Mouse (Mus musculus) hindbrain, embryonic 15.5 days (tissue): ENCODE data around the gene Scd2. TPM values are rescaled to one million over a fixed set of nuclear protein-coding genes. Genes with fewer than 3 reads are reported as not detected.
"Not testable (repeated sequence)": the region's sequence is repeated elsewhere in the genome, so short reads cannot be mapped to it uniquely, and the experiment has no call there.

ENCODE experiments used
- ATAC-seq: fragments of 200-750 bp; cut with Nextera tagmentation; 2 replicates; pipeline ENCODE4 v1.8.0; 2017; ENCODE audit warnings: low read depth, moderate number of reproducible peaks, moderate TSS enrichment; ENCODE audit not compliant: low FRiP score
- H3K27ac ChIP-seq: fragments of 300-500 bp; sonication (generic); replicated peaks from 2 replicates; pipeline ENCODE4 v1.5.1; 2015; ENCODE audit warnings: mild to moderate bottlenecking, inconsistent platforms
- H3K27me3 ChIP-seq: fragments of 300-500 bp; sonication (generic); 2 replicates; pipeline ENCODE4 v1.6.1; 2015; ENCODE audit warnings: control low read depth, inconsistent platforms
- H3K36me3 ChIP-seq: fragments of 300-500 bp; sonication (generic); 2 replicates; pipeline ENCODE4 v1.6.1; 2015; ENCODE audit warnings: control low read depth, inconsistent platforms
- H3K4me1 ChIP-seq: fragments of 300-500 bp; sonication (generic); replicated peaks from 2 replicates; pipeline ENCODE4 v1.6.1; 2015; ENCODE audit warnings: control low read depth, inconsistent platforms
- H3K4me2 ChIP-seq: fragments of 300-500 bp; sonication (generic); 2 replicates; pipeline ENCODE4 v1.6.1; 2015; ENCODE audit warnings: moderate library complexity, mild to moderate bottlenecking, inconsistent platforms
- H3K4me3 ChIP-seq: fragments of 300-500 bp; sonication (generic); 2 replicates; pipeline ENCODE4 v1.5.1; 2015; ENCODE audit warnings: mild to moderate bottlenecking, inconsistent platforms
- H3K9ac ChIP-seq: fragments of 300-500 bp; sonication (generic); 2 replicates; pipeline ENCODE4 v1.6.1; 2015; ENCODE audit warnings: inconsistent platforms
- H3K9me3 ChIP-seq: fragments of 300-500 bp; sonication (generic); 2 replicates; pipeline ENCODE4 v1.6.1; 2016; ENCODE audit warnings: control low read depth, inconsistent platforms
- WGBS: fragments of 180-500 bp; shearing (Covaris S2); methylation state at CpG from one replicate; pipeline ENCODE4 v1.1.7; 2015; 5-methylcytosine and 5-hydroxymethylcytosine counted together
- polyA plus RNA-seq: library from polyadenylated mRNA; unstranded; fragments of >200 nt; fragmentation: Nextera tagmentation; extraction: Ambion mirVana; gene quantifications from 2 replicates; pipeline ENCODE4 v1.2.1, GENCODE M21; 2015

The Scd2 gene
- polyA plus RNA-seq, 1 experiment from 2014 or later = 288 TPM

DNA sequence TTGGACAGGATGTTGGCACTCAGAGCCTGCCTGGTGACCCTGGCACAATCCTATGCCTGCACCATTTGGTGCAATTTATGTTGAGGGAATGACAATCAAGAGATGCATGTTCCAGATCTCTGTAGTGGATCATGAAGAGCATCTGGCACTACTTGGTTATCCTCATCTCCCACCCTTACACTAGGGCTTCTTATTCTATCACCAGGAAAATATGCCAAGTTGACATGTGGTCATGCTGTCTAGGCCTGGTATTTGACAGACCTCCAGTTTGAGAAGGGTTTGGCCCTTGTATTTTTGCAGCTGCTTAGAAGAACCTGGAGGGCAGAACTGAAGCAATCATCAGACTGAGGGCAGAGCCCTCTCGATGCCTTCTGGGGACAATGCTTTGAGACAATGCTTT lies 18.1 kb upstream of the Scd2 start:
- no peak for ATAC-seq
- H3K27me3 ChIP-seq = no peaks in the 10 kb centered on the region
- H3K4me1 ChIP-seq = 0 out of 2 replicates have a peak, but pooled peaks cover 4% of the 10 kb centered on the region
- no peak overlapping the region for H3K4me3 ChIP-seq
- H3K9ac ChIP-seq = no peak overlapping the region
- 100% methylated on average over 1 of the region's 1 CpGs for WGBS
- no peaks in the 10 kb centered on the region for H3K9me3 ChIP-seq
- H3K4me2 ChIP-seq = no peak overlapping the region
- H3K27ac ChIP-seq = no peak overlapping the region
- no peaks in the 10 kb centered on the region for H3K36me3 ChIP-seq

DNA sequence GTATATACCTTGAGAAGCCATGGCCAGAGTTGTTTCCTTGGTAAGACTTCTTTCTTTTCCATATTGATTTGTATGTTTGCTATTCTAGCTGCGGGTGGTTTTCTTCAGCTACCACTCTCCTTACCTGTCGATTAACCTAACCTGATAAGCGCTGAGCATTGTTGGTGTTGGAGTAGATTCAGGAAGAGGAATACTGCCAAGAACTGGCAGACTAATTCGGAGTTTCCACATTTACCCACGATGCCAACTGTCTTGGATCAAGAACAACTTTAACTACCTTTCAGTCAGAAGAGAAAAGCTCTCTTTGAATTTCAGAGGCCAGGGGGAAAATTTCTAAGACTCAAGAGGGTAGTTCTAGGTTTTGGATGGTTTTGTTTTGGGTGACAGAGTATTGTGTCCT lies 16.6 kb upstream of the Scd2 start:
- H3K4me1 ChIP-seq = peaks cover 8% of the 10 kb centered on the region; the same call in 1 of the 2 replicates
- no peak overlapping the region for H3K27ac ChIP-seq
- no peak for ATAC-seq
- H3K9me3 ChIP-seq = no peaks in the 10 kb centered on the region
- H3K4me3 ChIP-seq = no peak overlapping the region
- 80% methylated on average over 5 of the region's 5 CpGs for WGBS
- H3K4me2 ChIP-seq = no peak overlapping the region
- H3K27me3 ChIP-seq = no peaks in the 10 kb centered on the region
- H3K9ac ChIP-seq = no peak overlapping the region
- H3K36me3 ChIP-seq = no peaks in the 10 kb centered on the region

DNA sequence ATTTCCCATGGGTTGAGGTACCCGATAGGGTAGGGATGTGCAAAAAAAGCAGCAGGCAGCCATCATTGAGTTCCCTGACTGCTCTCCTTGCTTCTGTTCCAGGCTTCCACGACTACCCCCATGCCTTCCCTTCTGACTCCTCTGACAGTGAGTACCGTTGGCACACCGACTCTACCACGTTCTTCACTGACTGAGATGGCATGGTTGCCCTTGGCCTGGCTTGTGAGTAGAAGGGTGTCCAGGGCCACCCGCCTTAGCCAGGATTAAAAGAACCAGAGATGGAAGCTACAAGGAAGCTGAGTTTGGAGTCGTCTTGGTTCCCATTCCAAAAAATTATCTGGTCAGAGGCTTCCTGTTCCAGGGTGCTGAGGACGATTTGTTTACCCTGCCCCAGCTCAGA lies 15.5 kb upstream of the Scd2 start:
- Histone ChIP-seq H3K4me3 (no peak overlapping the region), H3K27me3 (no peaks in the 10 kb centered on the region), H3K27ac (no peak overlapping the region), H3K9ac (no peak overlapping the region), H3K9me3 (no peaks in the 10 kb centered on the region), H3K36me3 (no peaks in the 10 kb centered on the region), H3K4me2 (no peak overlapping the region), H3K4me1 (peaks cover 16% of the 10 kb centered on the region)
- ATAC-seq = no peak
- WGBS = 92% methylated on average over 8 of the region's 8 CpGs

DNA sequence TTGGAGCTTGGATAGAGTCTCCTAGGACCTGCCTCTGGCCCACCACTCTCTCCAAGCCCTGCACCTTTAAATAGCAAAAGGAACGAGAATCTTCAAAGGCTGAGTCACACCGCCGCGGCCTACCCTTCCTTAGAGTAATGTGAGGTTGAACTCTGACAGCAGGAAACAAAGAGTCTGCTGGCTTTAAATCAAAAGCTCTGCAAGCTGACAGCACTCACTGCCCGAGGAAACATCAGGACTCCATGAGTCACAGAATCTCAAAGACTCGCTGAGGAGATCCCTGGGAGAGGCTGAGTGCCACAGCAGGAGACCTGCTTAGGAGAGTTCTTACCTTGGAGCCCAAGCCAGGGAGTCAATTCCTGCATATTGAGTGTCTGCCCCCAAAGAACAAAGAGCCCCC lies 12.7 kb upstream of the Scd2 start:
- Histone ChIP-seq H3K9me3 (no peaks in the 10 kb centered on the region), H3K27me3 (no peaks in the 10 kb centered on the region), H3K36me3 (no peaks in the 10 kb centered on the region), H3K4me1 (peaks cover 35% of the 10 kb centered on the region), H3K9ac (no peak overlapping the region), H3K4me2 (no peak overlapping the region), H3K4me3 (no peak overlapping the region), H3K27ac (peak overlapping the region; percentile 5; the same call in 1 of the 2 replicates)
- ATAC-seq = no peak
- 10% methylated on average over 6 of the region's 6 CpGs for WGBS

DNA sequence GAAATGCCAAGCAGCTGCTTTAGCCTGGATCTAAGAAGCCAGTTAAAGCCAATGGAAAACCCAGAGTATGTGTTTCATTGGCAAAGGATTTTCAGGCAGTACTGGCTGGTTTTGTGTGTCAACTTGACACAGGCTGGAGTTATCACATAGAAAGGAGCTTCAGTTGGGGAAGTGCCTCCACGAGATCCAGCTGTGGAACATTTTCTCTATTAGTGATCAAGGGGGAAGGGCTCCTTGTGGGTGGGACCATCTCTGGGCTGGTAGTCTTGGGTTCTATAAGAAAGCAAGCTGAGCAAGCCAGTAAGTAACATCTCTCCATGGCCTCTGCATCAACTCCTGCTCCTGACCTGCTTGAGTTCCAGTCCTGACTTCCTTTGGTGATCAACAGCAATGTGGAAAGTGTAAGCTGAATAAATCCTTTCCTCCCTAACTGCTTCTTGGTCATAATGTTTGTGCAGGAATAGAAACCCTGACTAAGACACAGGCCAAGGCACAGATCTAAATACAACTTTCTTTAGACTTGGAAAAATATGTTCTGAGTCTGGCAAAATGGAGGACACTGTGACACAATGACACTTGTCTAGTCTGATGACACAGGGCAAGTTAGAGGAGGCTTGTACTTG lies 11.5 kb upstream of the Scd2 start:
- WGBS = 59% methylated on average over 1 of the region's 1 CpGs
- H3K4me2 ChIP-seq, H3K27me3 ChIP-seq, H3K9me3 ChIP-seq, H3K9ac ChIP-seq, H3K4me3 ChIP-seq, ATAC-seq, H3K36me3 ChIP-seq: not testable (repeated sequence)
- peaks cover 35% of the 10 kb centered on the region for H3K4me1 ChIP-seq
- peak overlapping the region; percentile 54 for H3K27ac ChIP-seq

DNA sequence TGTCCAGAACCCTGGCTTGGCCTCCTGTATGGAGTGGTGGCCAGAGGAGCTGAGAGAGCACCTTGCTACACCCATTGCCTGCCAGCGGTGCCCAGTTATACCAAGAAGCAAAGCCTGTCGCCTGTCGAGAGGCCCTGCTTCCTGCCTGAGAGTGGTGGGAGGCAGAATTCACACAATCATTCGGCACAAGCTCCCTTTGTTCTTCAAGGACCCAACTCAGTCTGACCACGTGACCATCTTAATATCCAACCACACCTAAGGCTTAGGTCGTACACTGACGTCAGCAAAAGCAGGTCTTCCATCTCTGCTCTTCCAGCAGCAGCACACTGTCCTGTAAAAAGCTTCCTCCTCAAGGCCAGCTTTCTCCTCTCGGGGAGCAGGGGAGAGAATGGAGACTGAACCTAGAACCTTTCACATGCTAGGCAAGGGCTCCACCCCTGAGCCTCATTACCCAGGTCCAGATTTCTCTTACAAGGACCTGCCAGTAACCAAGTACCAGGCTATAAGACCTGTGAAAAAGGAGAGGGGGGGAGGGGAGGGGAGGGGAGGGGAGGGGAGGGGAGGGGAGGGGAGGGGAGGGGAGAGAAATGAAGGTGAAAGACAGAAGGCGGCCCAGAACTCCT lies 10.8 kb upstream of the Scd2 start:
- H3K4me3 ChIP-seq = no peak overlapping the region
- no peaks in the 10 kb centered on the region for H3K9me3 ChIP-seq
- ATAC-seq = no peak
- no peaks in the 10 kb centered on the region for H3K27me3 ChIP-seq
- H3K27ac ChIP-seq = peak overlapping the region; percentile 54
- peaks cover 31% of the 10 kb centered on the region for H3K4me1 ChIP-seq
- no peaks in the 10 kb centered on the region for H3K36me3 ChIP-seq
- WGBS = 27% methylated on average over 9 of the region's 9 CpGs
- H3K9ac ChIP-seq = no peak overlapping the region
- no peak overlapping the region for H3K4me2 ChIP-seq

DNA sequence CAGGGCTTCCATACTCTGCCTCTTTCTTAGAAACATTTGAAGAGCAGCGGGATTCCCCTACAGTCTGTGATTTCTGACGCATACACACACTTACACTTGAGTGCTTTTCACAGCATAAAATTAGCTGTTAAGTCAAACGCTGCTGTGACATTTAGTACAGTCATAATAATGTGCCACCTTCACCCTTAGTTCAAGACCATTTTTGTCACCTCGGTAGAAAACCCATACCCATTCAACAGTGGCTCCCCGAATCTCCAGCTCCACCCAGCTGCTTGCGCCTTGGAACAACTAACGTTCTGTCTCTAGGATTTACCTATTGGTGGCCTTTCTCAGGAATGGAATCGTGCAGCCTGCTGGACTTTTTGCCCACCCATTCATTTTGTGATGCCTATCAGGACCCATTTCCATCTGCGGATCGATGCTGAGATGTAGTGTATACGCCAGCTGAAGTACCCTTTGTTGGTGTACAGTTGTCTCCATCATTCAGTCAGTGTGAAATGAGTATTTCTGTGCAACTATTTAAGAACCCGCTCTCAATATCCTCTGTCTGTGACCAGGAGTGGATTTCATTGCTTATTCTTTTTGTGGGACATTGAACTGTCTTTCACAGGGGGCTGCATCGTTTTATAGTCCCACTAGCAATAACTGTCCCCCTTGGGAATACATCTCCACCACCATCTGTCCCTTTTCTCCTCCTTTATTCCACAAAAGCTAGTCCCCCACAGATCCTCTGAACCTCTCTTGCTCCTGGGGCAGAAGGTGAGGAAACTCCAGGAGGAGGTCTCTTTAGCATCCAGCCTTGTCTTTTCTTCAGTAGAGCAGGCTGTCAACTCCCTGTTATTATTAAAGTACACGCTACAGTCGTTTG lies 10.1 kb upstream of the Scd2 start:
- ATAC-seq = no peak

DNA sequence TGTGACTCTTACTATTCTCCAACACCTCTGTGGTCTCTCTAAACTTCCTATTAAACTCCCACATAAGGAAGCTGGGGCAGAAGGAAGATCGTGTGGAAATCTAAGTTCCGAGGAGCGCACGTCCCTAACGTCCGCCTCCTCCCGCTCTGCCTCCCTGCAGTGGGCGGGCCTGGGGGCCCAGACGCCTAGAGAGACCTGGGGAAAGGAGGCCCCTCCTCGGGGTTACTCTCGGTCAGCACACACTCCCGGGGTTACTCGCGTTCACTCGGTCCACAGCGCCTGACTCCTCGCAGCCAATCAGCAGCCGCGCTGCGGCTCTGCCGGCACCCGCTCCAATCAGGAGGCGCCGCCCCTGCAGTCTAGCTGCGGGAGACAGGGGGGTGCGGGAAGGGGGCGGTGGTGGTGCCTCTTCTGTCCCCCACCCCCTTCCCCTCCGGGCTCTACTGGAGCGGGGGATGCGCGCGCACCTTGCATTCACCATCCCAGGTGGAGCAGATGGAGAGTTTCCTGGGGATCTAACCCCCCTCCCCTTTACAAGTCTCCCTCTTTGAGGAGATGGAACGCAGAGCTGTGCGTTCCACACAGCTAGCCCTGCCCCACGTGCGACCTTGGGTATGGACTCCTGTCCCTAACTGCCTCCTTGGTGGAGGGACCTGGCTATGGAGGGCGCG lies 9.3 kb upstream of the Scd2 start:
- no peaks in the 10 kb centered on the region for H3K9me3 ChIP-seq
- 1% methylated on average over 37 of the region's 38 CpGs for WGBS

More for the DNA sequence above, 10.1 kb upstream of the Scd2 start:
- Histone ChIP-seq H3K27me3 (no peaks in the 10 kb centered on the region), H3K36me3 (no peaks in the 10 kb centered on the region), H3K27ac (peak overlapping the region; percentile 92), H3K4me3 (peak overlapping the region; percentile 43), H3K9me3 (no peaks in the 10 kb centered on the region), H3K4me2 (peak overlapping the region; percentile 75), H3K4me1 (peaks cover 31% of the 10 kb centered on the region), H3K9ac (0 out of 2 replicates have a peak overlapping the region, but pooled peaks have one; percentile 41)
- WGBS = 18% methylated on average over 15 of the region's 15 CpGs

DNA sequence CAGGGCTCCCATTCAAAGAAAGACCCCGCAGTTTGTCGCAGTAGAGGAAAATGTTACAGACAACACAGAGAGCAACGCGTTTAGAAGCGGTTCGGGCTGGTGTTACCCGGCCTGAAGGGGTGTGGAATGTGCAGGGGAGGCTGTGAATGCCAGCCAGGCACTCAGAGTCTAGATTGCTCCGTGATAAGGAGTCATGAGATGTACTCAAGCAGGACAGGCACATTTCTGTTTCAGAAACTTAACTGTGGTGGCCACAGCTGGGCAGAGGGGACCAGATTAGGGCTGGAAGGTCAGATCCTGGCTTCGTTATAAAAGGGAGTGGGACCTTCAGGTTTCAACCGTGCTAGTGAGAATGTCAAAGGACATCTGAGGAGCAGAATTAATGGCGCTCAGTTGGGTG lies 8.8 kb upstream of the Scd2 start:
- H3K4me2 ChIP-seq = peak overlapping the region; percentile 75
- WGBS = 3% methylated on average over 11 of the region's 11 CpGs
- no peaks in the 10 kb centered on the region for H3K36me3 ChIP-seq
- ATAC-seq = peak; percentile 42; the same call in 1 of the 2 replicates
- H3K9ac ChIP-seq = peak overlapping the region; percentile 41
- H3K27ac ChIP-seq = peak overlapping the region; percentile 92
- peaks cover 31% of the 10 kb centered on the region for H3K4me1 ChIP-seq
- no peaks in the 10 kb centered on the region for H3K9me3 ChIP-seq
- H3K27me3 ChIP-seq = no peaks in the 10 kb centered on the region
- H3K4me3 ChIP-seq = peak overlapping the region; percentile 43

More for the DNA sequence above, 9.3 kb upstream of the Scd2 start:
- Histone ChIP-seq H3K36me3 (no peaks in the 10 kb centered on the region), H3K4me1 (peaks cover 31% of the 10 kb centered on the region), H3K9ac (peak overlapping the region; percentile 41), H3K27ac (peak overlapping the region; percentile 92), H3K27me3 (no peaks in the 10 kb centered on the region), H3K4me2 (peak overlapping the region; percentile 75), H3K4me3 (peak overlapping the region; percentile 43)
- ATAC-seq = peak; percentile 98

DNA sequence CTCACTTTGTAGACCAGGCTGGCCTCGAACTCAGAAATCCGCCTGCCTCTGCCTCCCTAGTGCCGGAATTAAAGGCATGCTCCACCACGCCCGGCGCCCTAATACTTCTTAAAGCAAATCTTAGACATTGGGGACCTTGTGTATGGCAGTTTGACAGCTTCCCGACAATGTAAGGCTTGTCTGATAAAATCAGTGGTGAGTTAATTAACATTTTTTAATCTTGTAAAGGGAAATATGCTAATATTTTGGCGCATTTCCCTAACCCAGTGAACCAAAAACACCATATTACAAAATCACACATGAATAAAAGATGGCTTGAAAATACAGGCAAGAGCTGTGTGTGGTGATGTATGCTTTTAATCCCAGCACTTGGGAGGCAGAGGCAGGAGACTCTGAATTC lies 7.9 kb upstream of the Scd2 start:
- Histone ChIP-seq H3K36me3 (no peaks in the 10 kb centered on the region), H3K27ac (no peak overlapping the region), H3K4me1 (peaks cover 31% of the 10 kb centered on the region), H3K27me3 (no peaks in the 10 kb centered on the region), H3K9me3 (no peaks in the 10 kb centered on the region), H3K4me3 (no peak overlapping the region), H3K4me2 (no peak overlapping the region), H3K9ac (no peak overlapping the region)
- no peak for ATAC-seq
- WGBS = 86% methylated on average over 8 of the region's 8 CpGs

DNA sequence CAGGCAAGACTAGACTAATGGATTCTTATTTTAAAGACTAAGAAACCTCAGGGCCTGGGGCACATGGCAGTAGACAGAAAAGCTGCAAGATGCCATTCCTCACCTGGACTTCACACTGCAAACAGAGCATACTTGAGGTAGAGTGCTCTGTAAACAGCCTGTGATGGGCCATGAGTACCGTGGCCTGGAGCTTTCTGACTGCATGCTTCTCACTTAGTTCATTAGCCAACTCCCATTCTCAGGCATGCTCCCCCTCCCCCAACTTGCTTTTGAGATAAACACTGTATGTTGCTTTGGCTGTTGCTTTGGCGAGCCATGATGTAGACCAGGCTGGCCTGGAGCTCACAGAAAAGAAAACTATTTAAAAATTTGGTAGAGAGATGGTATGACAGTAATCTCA lies 7.4 kb upstream of the Scd2 start:
- no peaks in the 10 kb centered on the region for H3K9me3 ChIP-seq
- H3K9ac ChIP-seq = no peak overlapping the region
- no peak overlapping the region for H3K4me3 ChIP-seq
- no peaks in the 10 kb centered on the region for H3K27me3 ChIP-seq
- ATAC-seq = no peak
- H3K4me2 ChIP-seq = no peak overlapping the region
- no peaks in the 10 kb centered on the region for H3K36me3 ChIP-seq
- WGBS = 61% methylated on average over 2 of the region's 2 CpGs
- H3K4me1 ChIP-seq = peaks cover 27% of the 10 kb centered on the region
- H3K27ac ChIP-seq = no peak overlapping the region
